Mouse (Mus musculus): ENCODE measurements around the gene Cdh23. TPM values are rescaled to one million over a fixed set of nuclear protein-coding genes. Genes with fewer than 3 reads are reported as not detected.

The Cdh23 gene
- total RNA-seq, 1 experiment from 2014 or later: 0.84 TPM

DNA sequence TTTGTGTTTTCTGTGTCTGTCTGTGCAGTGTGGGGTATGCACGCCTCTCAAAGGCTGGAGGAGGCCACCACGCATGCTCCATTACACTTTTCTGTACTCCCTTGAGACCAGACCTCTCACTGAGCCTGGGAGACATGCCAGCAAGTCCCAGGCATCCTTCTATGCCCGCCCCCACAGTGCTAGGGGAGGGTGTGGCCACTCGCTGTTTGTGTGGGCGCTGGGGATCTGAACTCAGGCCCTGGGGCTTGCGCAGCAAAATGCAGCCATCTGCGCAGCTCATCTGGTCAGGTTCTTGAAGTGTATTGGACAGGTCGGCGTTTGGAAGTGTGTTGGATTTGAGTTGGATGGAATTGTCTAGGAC lies 416.4 kb downstream of the Cdh23 start:
- ATAC-seq (replicated peaks in 1 of 2; ENCODE audit: insufficient read depth in 1 of 2, low FRiP score in 2 of 2, low TSS enrichment in 1 of 2, low read depth in 1 of 2, poor library complexity in 2 of 2, severe bottlenecking in 2 of 2): no peak

DNA sequence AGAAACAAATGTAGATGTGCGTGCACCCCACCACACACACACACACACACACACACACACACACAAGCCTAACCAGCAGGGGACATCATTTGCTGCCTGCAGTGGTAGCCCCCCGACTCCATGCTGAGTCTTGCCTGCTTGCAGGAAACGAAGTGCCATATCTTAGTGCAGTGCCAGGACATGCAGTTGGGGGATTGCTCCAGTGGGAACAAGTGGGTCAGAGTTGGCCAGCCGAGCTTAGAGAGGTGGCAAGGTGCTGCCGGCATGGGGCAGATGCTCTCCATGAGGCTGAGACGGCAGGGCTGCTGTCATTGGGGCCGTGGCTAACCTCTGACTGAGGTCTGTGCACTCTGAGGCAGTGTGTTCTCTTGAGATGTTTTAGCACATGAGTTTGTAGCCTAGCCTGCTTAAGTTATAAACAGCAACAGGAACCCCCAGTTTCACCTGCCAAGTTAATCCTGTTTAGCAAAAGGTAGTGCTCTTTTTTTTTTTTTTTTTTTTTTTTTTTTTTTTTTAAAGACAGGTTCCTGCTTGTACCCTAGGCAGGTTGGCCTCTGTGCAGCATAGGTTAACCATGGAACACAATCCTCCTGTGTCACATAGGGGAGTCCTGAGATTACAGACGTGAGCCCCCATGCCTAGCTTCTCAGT lies 416.9 kb downstream of the Cdh23 start:
- ATAC-seq (replicated peaks in 1 of 2; ENCODE audit: insufficient read depth in 1 of 2, low FRiP score in 2 of 2, low TSS enrichment in 1 of 2, low read depth in 1 of 2, poor library complexity in 2 of 2, severe bottlenecking in 2 of 2): no peak

DNA sequence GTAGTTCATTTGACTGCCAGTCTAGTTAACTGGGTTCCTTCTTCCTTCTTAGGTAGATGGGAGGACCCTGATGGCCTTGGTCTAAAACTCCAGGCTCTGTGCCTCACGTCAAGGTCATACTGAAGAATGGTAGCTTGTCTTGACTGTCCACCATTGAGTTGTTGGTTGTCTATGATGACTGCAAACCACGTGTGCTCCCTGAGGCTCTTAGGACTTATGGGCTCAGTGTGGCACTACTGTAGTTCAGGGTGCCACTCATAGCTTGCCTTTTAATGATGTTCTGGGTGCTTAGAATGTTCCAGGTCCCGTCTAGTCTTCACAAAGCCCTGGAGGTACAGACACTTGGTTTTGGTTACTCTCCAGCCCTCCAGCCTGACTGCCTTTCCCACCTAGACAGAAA lies 417.5 kb downstream of the Cdh23 start:
- ATAC-seq (replicated peaks in 1 of 2; ENCODE audit: insufficient read depth in 1 of 2, low FRiP score in 2 of 2, low TSS enrichment in 1 of 2, low read depth in 1 of 2, poor library complexity in 2 of 2, severe bottlenecking in 2 of 2): no peak

DNA sequence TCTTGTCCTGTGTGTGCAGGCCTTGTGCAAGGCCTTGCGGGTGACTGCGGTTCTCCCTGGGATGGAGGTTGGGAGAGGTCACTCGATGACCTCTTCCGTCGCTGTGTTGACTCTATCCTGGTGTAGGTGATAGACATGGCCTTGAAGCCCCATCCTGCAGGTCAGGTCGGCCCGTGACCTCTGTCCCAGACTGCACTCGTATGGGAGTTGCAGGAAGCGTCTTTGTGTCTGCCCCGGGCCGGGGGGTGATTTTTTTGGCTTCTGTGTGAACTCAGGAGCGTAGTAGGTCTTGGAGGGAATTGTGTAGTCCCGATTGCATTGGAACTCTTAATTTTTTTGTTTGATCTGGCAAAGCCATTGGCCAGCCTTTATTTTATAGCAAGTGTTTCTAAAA lies 418.3 kb downstream of the Cdh23 start:
- 0 out of 4 replicates have a peak, but pooled peaks of 1 of the 2 experiments have one; percentile 5 for ATAC-seq (replicated peaks in 1 of 2; ENCODE audit: insufficient read depth in 1 of 2, low FRiP score in 2 of 2, low TSS enrichment in 1 of 2, low read depth in 1 of 2, poor library complexity in 2 of 2, severe bottlenecking in 2 of 2)

DNA sequence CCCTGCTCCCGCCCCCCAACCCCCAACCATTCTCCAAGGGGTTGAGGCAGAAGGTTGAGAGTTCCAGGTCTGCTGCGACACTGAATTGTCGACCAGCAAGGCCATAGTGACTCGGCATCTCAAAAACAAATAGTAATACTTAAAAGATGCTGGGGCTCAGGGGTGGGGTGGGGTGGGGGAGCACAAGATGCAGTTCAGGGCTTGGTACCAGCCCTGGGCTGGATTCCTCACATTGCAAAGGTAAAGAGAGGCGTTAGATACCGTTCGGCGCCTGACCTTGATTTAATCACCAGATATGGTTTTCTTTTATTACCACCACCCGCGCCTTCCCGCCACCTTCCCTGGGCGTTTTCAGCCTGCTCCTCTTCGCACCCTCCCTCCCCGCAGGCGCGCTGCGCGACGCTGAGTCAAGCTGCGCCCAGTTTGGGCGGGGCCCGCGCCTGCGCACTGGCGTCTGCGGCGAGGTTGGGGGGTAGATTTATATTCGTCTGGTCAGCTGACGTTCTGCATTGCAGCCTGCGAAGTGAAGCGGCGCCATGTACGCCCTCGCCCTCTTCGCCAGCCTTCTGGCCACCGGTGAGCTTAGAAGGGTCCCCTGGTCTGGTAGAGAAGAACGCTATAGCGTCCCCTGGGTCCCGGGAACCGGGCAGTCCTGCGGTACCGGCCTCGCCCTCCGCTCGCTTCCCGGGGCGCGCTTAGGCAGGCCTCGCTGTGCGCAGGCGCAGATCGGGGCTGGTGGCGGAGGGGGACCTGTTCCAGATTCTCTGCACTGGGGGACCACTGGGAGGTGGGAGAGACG lies 418.9 kb downstream of the Cdh23 start, which contains the start of gene Psap:
Gene Psap, plus strand, starts transcription at position 421 of the 799 bp plus-strand sequence.
- peak; percentile 64 to 78 for ATAC-seq (replicated peaks in 1 of 2; ENCODE audit: insufficient read depth in 1 of 2, low FRiP score in 2 of 2, low TSS enrichment in 1 of 2, low read depth in 1 of 2, poor library complexity in 2 of 2, severe bottlenecking in 2 of 2)

DNA sequence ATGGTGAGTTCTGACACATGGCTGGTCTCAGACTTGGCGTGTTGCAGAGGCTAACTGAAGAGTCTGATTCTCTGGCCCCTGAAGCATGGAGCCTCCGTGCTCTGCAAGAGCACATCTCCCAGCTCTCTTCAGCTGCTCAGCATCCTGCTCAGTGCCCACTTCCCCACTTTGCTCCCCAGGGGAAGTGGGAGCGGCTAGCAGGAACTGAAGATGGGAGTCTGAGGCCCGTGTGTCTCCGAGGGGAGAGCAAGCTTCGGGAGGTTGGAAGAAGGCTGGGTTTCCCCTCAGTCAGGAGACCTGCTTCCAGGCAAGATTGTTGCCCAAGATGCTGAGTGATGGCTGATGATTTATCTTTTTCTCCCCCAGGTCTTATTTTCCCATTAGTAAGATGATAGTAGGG lies 422.9 kb downstream of the Cdh23 start:
- no peak for ATAC-seq (replicated peaks in 1 of 2; ENCODE audit: insufficient read depth in 1 of 2, low FRiP score in 2 of 2, low TSS enrichment in 1 of 2, low read depth in 1 of 2, poor library complexity in 2 of 2, severe bottlenecking in 2 of 2)

DNA sequence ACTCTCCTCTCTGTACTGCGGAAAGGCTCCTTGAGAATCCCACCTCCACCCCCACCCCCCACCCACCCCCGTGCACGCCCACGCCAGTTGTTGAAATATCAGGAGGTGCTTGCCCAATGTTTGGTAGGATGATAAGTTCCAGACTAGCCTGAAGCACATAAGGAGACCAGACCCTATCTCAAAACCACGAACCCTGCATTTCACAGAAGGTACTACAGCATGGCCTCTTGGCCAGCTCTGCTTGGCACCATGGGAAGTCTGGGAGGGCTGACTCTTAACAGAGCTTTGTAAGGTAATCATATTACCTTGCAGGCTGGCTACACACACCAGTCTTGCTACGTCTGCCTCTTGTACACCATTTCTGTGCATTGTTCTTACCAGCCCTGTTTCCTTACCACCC lies 424.0 kb downstream of the Cdh23 start:
- no peak for ATAC-seq (replicated peaks in 1 of 2; ENCODE audit: insufficient read depth in 1 of 2, low FRiP score in 2 of 2, low TSS enrichment in 1 of 2, low read depth in 1 of 2, poor library complexity in 2 of 2, severe bottlenecking in 2 of 2)

DNA sequence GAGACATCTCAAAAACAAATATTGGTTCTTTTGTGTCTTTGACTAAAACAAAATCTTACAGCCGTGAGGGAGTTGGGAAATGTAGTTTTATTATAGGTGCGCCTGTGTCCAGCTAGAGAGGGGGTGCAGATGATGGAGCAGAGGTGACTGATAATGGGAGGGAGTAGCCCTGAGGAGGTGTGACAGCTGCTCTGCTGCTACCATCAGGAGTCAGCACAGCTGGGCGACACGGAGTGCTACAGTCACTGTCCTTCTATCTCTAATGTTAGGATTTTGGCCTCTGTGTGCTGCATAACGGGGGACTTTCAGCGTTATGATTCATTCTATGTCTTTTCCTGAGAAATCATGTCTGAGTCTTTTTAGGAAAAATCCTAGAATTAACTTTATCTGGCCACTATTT lies 425.3 kb downstream of the Cdh23 start:
- no peak for ATAC-seq (replicated peaks in 1 of 2; ENCODE audit: insufficient read depth in 1 of 2, low FRiP score in 2 of 2, low TSS enrichment in 1 of 2, low read depth in 1 of 2, poor library complexity in 2 of 2, severe bottlenecking in 2 of 2)

- peak in 1 of 2 experiments; percentile 40; a peak in 2 of 4 replicates for ATAC-seq (replicated peaks in 1 of 2; ENCODE audit: insufficient read depth in 1 of 2, low FRiP score in 2 of 2, low TSS enrichment in 1 of 2, low read depth in 1 of 2, poor library complexity in 2 of 2, severe bottlenecking in 2 of 2)
Measured at GRCm38 (mm10) chr10:60269141-60270064, 426.9 kb downstream of the Cdh23 start.

DNA sequence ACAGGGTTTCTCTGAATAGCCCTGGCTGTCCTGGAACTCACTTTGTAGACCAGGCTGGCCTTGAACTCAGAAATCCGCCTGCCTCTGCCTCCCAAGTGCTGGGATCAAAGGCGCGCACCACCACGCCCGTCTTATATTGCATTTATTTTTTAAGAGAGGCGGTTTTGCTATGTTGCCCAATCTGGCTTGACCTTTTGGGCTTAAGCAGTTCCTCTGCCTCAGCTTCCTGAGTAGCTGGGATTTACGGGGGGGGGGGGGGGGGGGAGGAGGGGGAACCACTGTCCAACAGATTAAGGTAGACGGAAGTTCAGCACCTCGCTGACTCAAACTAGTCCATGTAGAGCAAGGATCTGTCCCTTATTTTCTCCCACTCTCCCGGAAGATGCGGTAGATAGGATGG lies 427.6 kb downstream of the Cdh23 start:
- no peak for ATAC-seq (replicated peaks in 1 of 2; ENCODE audit: insufficient read depth in 1 of 2, low FRiP score in 2 of 2, low TSS enrichment in 1 of 2, low read depth in 1 of 2, poor library complexity in 2 of 2, severe bottlenecking in 2 of 2)

- ATAC-seq (replicated peaks in 1 of 2; ENCODE audit: insufficient read depth in 1 of 2, low FRiP score in 2 of 2, low TSS enrichment in 1 of 2, low read depth in 1 of 2, poor library complexity in 2 of 2, severe bottlenecking in 2 of 2): no peak
Measured at GRCm38 (mm10) chr10:60266842-60267401, 429.4 kb downstream of the Cdh23 start.

DNA sequence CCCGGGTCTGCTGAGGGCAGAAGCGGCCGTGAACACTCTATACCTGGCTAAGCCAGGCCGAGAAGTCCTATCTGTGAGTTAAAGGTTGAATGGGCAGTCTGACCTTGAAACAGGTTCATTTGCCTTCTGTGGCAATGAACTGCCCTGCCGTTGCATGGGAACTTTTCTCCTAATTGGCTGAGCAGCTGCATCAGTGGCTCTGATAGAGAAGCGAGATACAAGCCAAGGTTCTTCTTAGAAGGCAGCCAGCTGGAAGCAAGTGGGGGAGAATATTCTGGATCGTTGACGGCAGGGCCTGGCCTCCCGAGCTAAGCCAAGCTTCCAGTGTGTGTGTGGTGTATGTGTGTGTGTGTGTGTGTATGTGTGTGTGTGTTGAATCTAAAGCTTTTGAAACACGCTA lies 431.0 kb downstream of the Cdh23 start:
- ATAC-seq (replicated peaks in 1 of 2; ENCODE audit: insufficient read depth in 1 of 2, low FRiP score in 2 of 2, low TSS enrichment in 1 of 2, low read depth in 1 of 2, poor library complexity in 2 of 2, severe bottlenecking in 2 of 2): no peak

GRCm38 (mm10) chr10:60263351-60263750 lies 432.9 kb downstream of the Cdh23 start:
- ATAC-seq (replicated peaks in 1 of 2; ENCODE audit: insufficient read depth in 1 of 2, low FRiP score in 2 of 2, low TSS enrichment in 1 of 2, low read depth in 1 of 2, poor library complexity in 2 of 2, severe bottlenecking in 2 of 2): peak; percentile 13 to 43; a peak in 2 of 4 replicates

GRCm38 (mm10) chr10:60262386-60262785 lies 433.9 kb downstream of the Cdh23 start:
- peak; percentile 83 for ATAC-seq (replicated peaks in 1 of 2; ENCODE audit: insufficient read depth in 1 of 2, low FRiP score in 2 of 2, low TSS enrichment in 1 of 2, low read depth in 1 of 2, poor library complexity in 2 of 2, severe bottlenecking in 2 of 2)

DNA sequence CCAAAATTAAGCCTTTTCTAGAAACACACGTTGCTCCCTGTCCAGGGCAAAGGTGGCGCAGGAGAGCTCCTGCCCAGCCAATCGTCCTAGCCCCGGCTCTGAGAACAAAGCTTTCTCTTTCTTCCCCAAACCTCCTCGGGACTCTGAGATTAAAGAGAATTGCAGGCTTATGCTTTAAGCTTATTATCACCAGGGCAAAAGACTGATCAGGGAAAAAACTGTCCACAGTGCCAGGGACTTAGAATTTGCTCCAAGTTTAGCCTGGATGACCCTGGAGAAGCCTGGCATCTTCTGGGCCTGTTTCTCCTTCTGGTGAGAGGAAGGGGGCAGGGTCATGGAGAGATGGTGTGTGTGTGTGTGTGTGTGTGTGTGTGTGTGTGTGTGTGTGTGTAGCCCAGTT lies 434.8 kb downstream of the Cdh23 start:
- ATAC-seq (replicated peaks in 1 of 2; ENCODE audit: insufficient read depth in 1 of 2, low FRiP score in 2 of 2, low TSS enrichment in 1 of 2, low read depth in 1 of 2, poor library complexity in 2 of 2, severe bottlenecking in 2 of 2): no peak

- peak; percentile 47 to 56 for ATAC-seq (replicated peaks in 1 of 2; ENCODE audit: insufficient read depth in 1 of 2, low FRiP score in 2 of 2, low TSS enrichment in 1 of 2, low read depth in 1 of 2, poor library complexity in 2 of 2, severe bottlenecking in 2 of 2)
Measured at GRCm38 (mm10) chr10:60260557-60261294, 435.6 kb downstream of the Cdh23 start.

GRCm38 (mm10) chr10:60257261-60257825 lies 438.9 kb downstream of the Cdh23 start:
- no peak for ATAC-seq (replicated peaks in 1 of 2; ENCODE audit: insufficient read depth in 1 of 2, low FRiP score in 2 of 2, low TSS enrichment in 1 of 2, low read depth in 1 of 2, poor library complexity in 2 of 2, severe bottlenecking in 2 of 2)

Measured in hematopoietic stem cell, adult 5-6 weeks (primary cell).